Mouse (Mus musculus): ENCODE data around the gene Zfp385b. TPM values are rescaled to one million over a fixed set of nuclear protein-coding genes. Genes with fewer than 3 reads are reported as not detected.

The Zfp385b gene
- polyA plus RNA-seq, 1 experiment from 2014 or later: 2.8 TPM

GRCm38 (mm10) chr2:77775247-77775880, 44.1 kb downstream of the Zfp385b start:
- H3K27ac ChIP-seq (ENCODE audit: low read depth, low read length): no peak overlapping the region
- H3K27me3 ChIP-seq (replicated peaks; ENCODE audit: control insufficient read depth, insufficient read depth, low read length): no peaks in the 10 kb centered on the region
- no peaks in the 10 kb centered on the region for H3K4me1 ChIP-seq (replicated peaks; ENCODE audit: control insufficient read depth, insufficient read depth, low read length)
- H3K4me2 ChIP-seq: no peak overlapping the region
- no peak for ATAC-seq (replicated peaks; ENCODE audit: low FRiP score)
- no peak for DNase-seq (ENCODE audit: low spot score)
- WGBS: 79% methylated on average over 15 of the region's 15 CpGs
- H3K9ac ChIP-seq (ENCODE audit: low read depth, low read length): no peak overlapping the region
- H3K9me3 ChIP-seq (ENCODE audit: control insufficient read depth, low read length): no peaks in the 10 kb centered on the region
- no peaks in the 10 kb centered on the region for H3K36me3 ChIP-seq (ENCODE audit: control insufficient read depth, insufficient read depth, low read length)
- no peak overlapping the region for H3K4me3 ChIP-seq (ENCODE audit: low read depth, low read length)

GRCm38 (mm10) chr2:77770056-77770697, 49.3 kb downstream of the Zfp385b start:
- H3K27me3 ChIP-seq (replicated peaks; ENCODE audit: control insufficient read depth, insufficient read depth, low read length): no peaks in the 10 kb centered on the region
- H3K9ac ChIP-seq (ENCODE audit: low read depth, low read length): no peak overlapping the region
- ATAC-seq (replicated peaks; ENCODE audit: low FRiP score) (no peak), DNase-seq (ENCODE audit: low spot score) (no peak)
- H3K4me1 ChIP-seq (replicated peaks; ENCODE audit: control insufficient read depth, insufficient read depth, low read length): no peaks in the 10 kb centered on the region
- no peak overlapping the region for H3K27ac ChIP-seq (ENCODE audit: low read depth, low read length)
- no peak overlapping the region for H3K4me3 ChIP-seq (ENCODE audit: low read depth, low read length)
- no peaks in the 10 kb centered on the region for H3K9me3 ChIP-seq (ENCODE audit: control insufficient read depth, low read length)
- H3K36me3 ChIP-seq (ENCODE audit: control insufficient read depth, insufficient read depth, low read length): no peaks in the 10 kb centered on the region
- H3K4me2 ChIP-seq: no peak overlapping the region
- WGBS: 65% methylated on average over 8 of the region's 8 CpGs

- WGBS: 85% methylated on average over 17 of the region's 17 CpGs
- Histone ChIP-seq H3K27me3 (replicated peaks; ENCODE audit: control insufficient read depth, insufficient read depth, low read length) (no peaks in the 10 kb centered on the region), H3K36me3 (ENCODE audit: control insufficient read depth, insufficient read depth, low read length) (no peaks in the 10 kb centered on the region), H3K9me3 (ENCODE audit: control insufficient read depth, low read length) (no peaks in the 10 kb centered on the region), H3K4me3 (ENCODE audit: low read depth, low read length) (no peak overlapping the region), H3K4me1 (replicated peaks; ENCODE audit: control insufficient read depth, insufficient read depth, low read length) (no peaks in the 10 kb centered on the region), H3K9ac (ENCODE audit: low read depth, low read length) (no peak overlapping the region), H3K4me2 (no peak overlapping the region), H3K27ac (ENCODE audit: low read depth, low read length) (no peak overlapping the region)
- DNase-seq (ENCODE audit: low spot score): no peak
- ATAC-seq (replicated peaks; ENCODE audit: low FRiP score): no peak
Observed at GRCm38 (mm10) chr2:77768321-77768886, 51.0 kb downstream of the Zfp385b start.

GRCm38 (mm10) chr2:77761967-77762366, 57.5 kb downstream of the Zfp385b start:
- 89% methylated on average over 8 of the region's 8 CpGs for WGBS
- H3K36me3 ChIP-seq (ENCODE audit: control insufficient read depth, insufficient read depth, low read length): no peaks in the 10 kb centered on the region
- no peak overlapping the region for H3K9ac ChIP-seq (ENCODE audit: low read depth, low read length)
- H3K4me2 ChIP-seq: no peak overlapping the region
- H3K27me3 ChIP-seq (replicated peaks; ENCODE audit: control insufficient read depth, insufficient read depth, low read length): no peaks in the 10 kb centered on the region
- H3K9me3 ChIP-seq (ENCODE audit: control insufficient read depth, low read length): no peaks in the 10 kb centered on the region
- H3K27ac ChIP-seq (ENCODE audit: low read depth, low read length): no peak overlapping the region
- DNase-seq (ENCODE audit: low spot score) (no peak), ATAC-seq (replicated peaks; ENCODE audit: low FRiP score) (no peak)
- no peaks in the 10 kb centered on the region for H3K4me1 ChIP-seq (replicated peaks; ENCODE audit: control insufficient read depth, insufficient read depth, low read length)
- H3K4me3 ChIP-seq (ENCODE audit: low read depth, low read length): no peak overlapping the region

GRCm38 (mm10) chr2:77758403-77759071, 60.9 kb downstream of the Zfp385b start:
- H3K4me3 ChIP-seq (ENCODE audit: low read depth, low read length): no peak overlapping the region
- H3K27me3 ChIP-seq (replicated peaks; ENCODE audit: control insufficient read depth, insufficient read depth, low read length): no peaks in the 10 kb centered on the region
- no peak overlapping the region for H3K4me2 ChIP-seq
- no peaks in the 10 kb centered on the region for H3K4me1 ChIP-seq (replicated peaks; ENCODE audit: control insufficient read depth, insufficient read depth, low read length)
- no peaks in the 10 kb centered on the region for H3K9me3 ChIP-seq (ENCODE audit: control insufficient read depth, low read length)
- H3K9ac ChIP-seq (ENCODE audit: low read depth, low read length): no peak overlapping the region
- WGBS: 75% methylated on average over 15 of the region's 15 CpGs
- ATAC-seq (replicated peaks; ENCODE audit: low FRiP score) (no peak), DNase-seq (ENCODE audit: low spot score) (no peak)
- no peaks in the 10 kb centered on the region for H3K36me3 ChIP-seq (ENCODE audit: control insufficient read depth, insufficient read depth, low read length)
- no peak overlapping the region for H3K27ac ChIP-seq (ENCODE audit: low read depth, low read length)

GRCm38 (mm10) chr2:77752491-77752890, 66.9 kb downstream of the Zfp385b start:
- WGBS: 84% methylated on average over 4 of the region's 4 CpGs
- Histone ChIP-seq H3K27ac (ENCODE audit: low read depth, low read length) (no peak overlapping the region), H3K9me3 (ENCODE audit: control insufficient read depth, low read length) (no peaks in the 10 kb centered on the region), H3K27me3 (replicated peaks; ENCODE audit: control insufficient read depth, insufficient read depth, low read length) (no peaks in the 10 kb centered on the region), H3K9ac (ENCODE audit: low read depth, low read length) (no peak overlapping the region), H3K4me3 (ENCODE audit: low read depth, low read length) (no peak overlapping the region), H3K4me1 (replicated peaks; ENCODE audit: control insufficient read depth, insufficient read depth, low read length) (no peaks in the 10 kb centered on the region), H3K36me3 (ENCODE audit: control insufficient read depth, insufficient read depth, low read length) (no peaks in the 10 kb centered on the region), H3K4me2 (no peak overlapping the region)
- no peak for ATAC-seq (replicated peaks; ENCODE audit: low FRiP score)
- DNase-seq (ENCODE audit: low spot score): no peak

GRCm38 (mm10) chr2:77749631-77750030, 69.8 kb downstream of the Zfp385b start:
- no peak for ATAC-seq (replicated peaks; ENCODE audit: low FRiP score)
- Histone ChIP-seq H3K9ac (ENCODE audit: low read depth, low read length) (no peak overlapping the region), H3K4me2 (no peak overlapping the region), H3K27ac (ENCODE audit: low read depth, low read length) (no peak overlapping the region), H3K9me3 (ENCODE audit: control insufficient read depth, low read length) (no peaks in the 10 kb centered on the region), H3K36me3 (ENCODE audit: control insufficient read depth, insufficient read depth, low read length) (no peaks in the 10 kb centered on the region), H3K4me1 (replicated peaks; ENCODE audit: control insufficient read depth, insufficient read depth, low read length) (no peaks in the 10 kb centered on the region), H3K4me3 (ENCODE audit: low read depth, low read length) (no peak overlapping the region), H3K27me3 (replicated peaks; ENCODE audit: control insufficient read depth, insufficient read depth, low read length) (no peaks in the 10 kb centered on the region)
- WGBS: 38% methylated on average over 3 of the region's 3 CpGs
- no peak for DNase-seq (ENCODE audit: low spot score)

- H3K4me1 ChIP-seq (replicated peaks; ENCODE audit: control insufficient read depth, insufficient read depth, low read length): no peaks in the 10 kb centered on the region
- H3K27me3 ChIP-seq (replicated peaks; ENCODE audit: control insufficient read depth, insufficient read depth, low read length): no peaks in the 10 kb centered on the region
- no peaks in the 10 kb centered on the region for H3K9me3 ChIP-seq (ENCODE audit: control insufficient read depth, low read length)
- no peaks in the 10 kb centered on the region for H3K36me3 ChIP-seq (ENCODE audit: control insufficient read depth, insufficient read depth, low read length)
- H3K4me3 ChIP-seq (ENCODE audit: low read depth, low read length): no peak overlapping the region
- 83% methylated on average over 5 of the region's 5 CpGs for WGBS
- DNase-seq (ENCODE audit: low spot score): no peak
- H3K9ac ChIP-seq (ENCODE audit: low read depth, low read length): no peak overlapping the region
- H3K27ac ChIP-seq (ENCODE audit: low read depth, low read length): no peak overlapping the region
- H3K4me2 ChIP-seq: no peak overlapping the region
- no peak for ATAC-seq (replicated peaks; ENCODE audit: low FRiP score)
Observed at GRCm38 (mm10) chr2:77746417-77746816, 73.0 kb downstream of the Zfp385b start.

Measured in liver, embryonic 11.5 days (tissue).